Mouse (Mus musculus) forebrain, embryonic 11.5 days (tissue): ENCODE results near the gene Tmem53. TPM values are rescaled to one million over a fixed set of nuclear protein-coding genes. Genes with fewer than 3 reads are reported as not detected.

Source experiments
- ATAC-seq: fragments of 200-750 bp; cut with Nextera tagmentation; replicated peaks from 2 replicates; pipeline ENCODE4 v1.8.0; 2017; ENCODE audit warnings: moderate TSS enrichment; ENCODE audit not compliant: low FRiP score
- DNase-seq: peaks from one replicate; pipeline ENCODE4 v3.0.0-alpha.2; 2017; ENCODE audit warnings: low spot score
- H3K27ac ChIP-seq: fragments of 300-500 bp; sonication (generic); 2 replicates; pipeline ENCODE4 v1.5.1; 2014; ENCODE audit warnings: low read depth, low read length
- H3K27me3 ChIP-seq: fragments of 300-500 bp; sonication (generic); 2 replicates; pipeline ENCODE4 v1.6.1; 2014; ENCODE audit warnings: mild to moderate bottlenecking, low read length, mixed read lengths; ENCODE audit not compliant: control insufficient read depth, insufficient read depth
- H3K36me3 ChIP-seq: fragments of 300-500 bp; sonication (generic); 2 replicates; pipeline ENCODE4 v1.6.1; 2014; ENCODE audit warnings: mild to moderate bottlenecking, low read length, moderate library complexity, mixed read lengths; ENCODE audit not compliant: control insufficient read depth, insufficient read depth
- H3K4me1 ChIP-seq: fragments of 300-500 bp; sonication (generic); replicated peaks from 2 replicates; pipeline ENCODE4 v1.6.1; 2014; ENCODE audit warnings: low read length, mixed read lengths; ENCODE audit not compliant: control insufficient read depth, insufficient read depth
- H3K4me2 ChIP-seq: fragments of 300-500 bp; sonication (generic); 2 replicates; pipeline ENCODE4 v1.6.1; 2014; ENCODE audit warnings: low read depth, mild to moderate bottlenecking, low read length, moderate library complexity, mixed read lengths; ENCODE audit not compliant: severe bottlenecking
- H3K4me3 ChIP-seq: fragments of 300-500 bp; sonication (generic); 2 replicates; pipeline ENCODE4 v1.5.1; 2014; ENCODE audit warnings: low read depth, low read length
- H3K9ac ChIP-seq: fragments of 300-500 bp; sonication (generic); 2 replicates; pipeline ENCODE4 v1.6.1; 2014; ENCODE audit warnings: low read length
- H3K9me3 ChIP-seq: fragments of 300-500 bp; sonication (generic); 2 replicates; pipeline ENCODE4 v1.6.1; 2016; ENCODE audit warnings: low read length, mixed read lengths; ENCODE audit not compliant: control insufficient read depth
- WGBS: fragments of 180-500 bp; shearing (Covaris S2); extraction: QIAGEN DNeasy Blood & Tissue Kit; methylation state at CpG from one replicate; pipeline ENCODE4 v1.1.7; 2014; 5-methylcytosine and 5-hydroxymethylcytosine counted together
- polyA plus RNA-seq: library from polyadenylated mRNA; unstranded; fragments of >200 nt; fragmentation: Nextera tagmentation; extraction: Ambion mirVana; gene quantifications from 2 replicates; pipeline ENCODE4 v1.2.1, GENCODE M21; 2014

The Tmem53 gene
- polyA plus RNA-seq, 1 experiment from 2014 or later: 6.4 TPM

DNA sequence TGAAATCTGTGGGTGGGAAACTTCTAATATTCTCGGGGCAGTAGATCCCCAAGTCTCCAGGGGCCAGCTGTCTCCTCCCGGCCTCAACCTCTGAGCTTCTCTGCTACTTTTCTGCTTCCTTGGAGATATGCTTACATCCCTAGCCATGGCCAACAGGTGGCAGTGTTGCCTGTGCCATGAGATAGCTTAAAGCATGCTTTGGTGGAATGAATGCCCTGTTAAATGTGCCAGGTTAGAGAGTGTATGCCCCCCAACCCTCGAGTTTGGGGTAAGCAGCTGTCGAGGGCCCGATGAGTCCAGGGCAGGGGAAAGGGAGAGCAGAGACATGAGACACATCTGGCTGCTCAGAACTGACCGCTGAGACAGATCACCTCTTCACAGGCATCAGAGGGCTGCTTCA is 18.5 kb downstream of the Tmem53 start:
- peaks cover 10% of the 10 kb centered on the region for H3K9me3 ChIP-seq
- H3K27me3 ChIP-seq: no peaks in the 10 kb centered on the region
- no peak; the same call in 1 of the 2 replicates for ATAC-seq
- 18% methylated on average over 6 of the region's 6 CpGs for WGBS
- H3K4me2 ChIP-seq: no peak overlapping the region
- H3K4me3 ChIP-seq: no peak overlapping the region
- peaks cover 6% of the 10 kb centered on the region for H3K4me1 ChIP-seq
- H3K9ac ChIP-seq: no peak overlapping the region
- no peak overlapping the region for H3K27ac ChIP-seq
- peak; percentile 86 for DNase-seq
- peaks cover 12% of the 10 kb centered on the region for H3K36me3 ChIP-seq

DNA sequence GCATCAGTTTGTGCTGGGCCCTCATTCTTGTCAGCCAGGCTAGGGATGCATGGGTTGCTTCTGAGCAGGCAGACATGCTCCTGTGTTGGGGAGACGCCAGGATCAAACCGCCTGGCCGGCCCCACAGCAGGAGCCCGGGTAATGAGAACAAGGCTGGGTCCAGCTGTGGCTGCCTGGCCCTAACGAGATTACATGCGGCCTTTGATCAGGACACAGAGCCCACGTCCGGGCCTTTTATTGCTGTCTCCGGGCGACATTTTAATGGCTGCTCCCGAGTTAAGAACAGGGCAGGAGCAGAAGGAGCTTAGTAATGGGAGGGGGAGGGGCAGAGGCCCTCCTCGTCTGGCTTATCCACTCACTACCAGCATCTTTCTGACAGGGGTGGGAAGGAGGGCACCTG is 20.7 kb downstream of the Tmem53 start:
- 8% methylated on average over 12 of the region's 12 CpGs for WGBS
- no peaks in the 10 kb centered on the region for H3K27me3 ChIP-seq
- ATAC-seq (peak; percentile 71), DNase-seq (peak; percentile 77)
- peak overlapping the region; percentile 43; the same call in 1 of the 2 replicates for H3K27ac ChIP-seq
- H3K36me3 ChIP-seq: peaks cover 14% of the 10 kb centered on the region
- H3K4me3 ChIP-seq: no peak overlapping the region
- H3K4me2 ChIP-seq: no peak overlapping the region
- H3K9me3 ChIP-seq: peaks cover 10% of the 10 kb centered on the region
- no peak overlapping the region for H3K9ac ChIP-seq
- H3K4me1 ChIP-seq: peaks cover 6% of the 10 kb centered on the region

- ATAC-seq (no peak), DNase-seq (no peak)
- WGBS: 95% methylated on average over 4 of the region's 4 CpGs
- H3K4me1 ChIP-seq: peaks cover 6% of the 10 kb centered on the region
- H3K4me3 ChIP-seq: no peak overlapping the region
- peaks cover 10% of the 10 kb centered on the region for H3K9me3 ChIP-seq
- H3K9ac ChIP-seq: no peak overlapping the region
- peaks cover 14% of the 10 kb centered on the region for H3K36me3 ChIP-seq
- no peak overlapping the region for H3K27ac ChIP-seq
- no peaks in the 10 kb centered on the region for H3K27me3 ChIP-seq
- no peak overlapping the region for H3K4me2 ChIP-seq
Observed at GRCm38 (mm10) chr4:117274720-117275119, 23.0 kb downstream of the Tmem53 start.

GRCm38 (mm10) chr4:117276281-117276711 is 24.5 kb downstream of the Tmem53 start:
- DNase-seq: no peak
- Histone ChIP-seq H3K27me3 (no peaks in the 10 kb centered on the region), H3K9ac (no peak overlapping the region), H3K4me2 (no peak overlapping the region), H3K27ac (no peak overlapping the region), H3K9me3 (peaks cover 10% of the 10 kb centered on the region), H3K4me1 (peaks cover 6% of the 10 kb centered on the region), H3K4me3 (no peak overlapping the region), H3K36me3 (peaks cover 14% of the 10 kb centered on the region)
- no peak for ATAC-seq
- 96% methylated on average over 17 of the region's 17 CpGs for WGBS

GRCm38 (mm10) chr4:117277021-117277420 is 25.3 kb downstream of the Tmem53 start:
- H3K4me1 ChIP-seq: peaks cover 6% of the 10 kb centered on the region
- no peak overlapping the region for H3K4me2 ChIP-seq
- H3K27me3 ChIP-seq: no peaks in the 10 kb centered on the region
- DNase-seq (no peak), ATAC-seq (no peak)
- peaks cover 10% of the 10 kb centered on the region for H3K9me3 ChIP-seq
- WGBS: 97% methylated on average over 13 of the region's 13 CpGs
- no peak overlapping the region for H3K9ac ChIP-seq
- H3K36me3 ChIP-seq: peaks cover 14% of the 10 kb centered on the region
- no peak overlapping the region for H3K4me3 ChIP-seq
- no peak overlapping the region for H3K27ac ChIP-seq

DNA sequence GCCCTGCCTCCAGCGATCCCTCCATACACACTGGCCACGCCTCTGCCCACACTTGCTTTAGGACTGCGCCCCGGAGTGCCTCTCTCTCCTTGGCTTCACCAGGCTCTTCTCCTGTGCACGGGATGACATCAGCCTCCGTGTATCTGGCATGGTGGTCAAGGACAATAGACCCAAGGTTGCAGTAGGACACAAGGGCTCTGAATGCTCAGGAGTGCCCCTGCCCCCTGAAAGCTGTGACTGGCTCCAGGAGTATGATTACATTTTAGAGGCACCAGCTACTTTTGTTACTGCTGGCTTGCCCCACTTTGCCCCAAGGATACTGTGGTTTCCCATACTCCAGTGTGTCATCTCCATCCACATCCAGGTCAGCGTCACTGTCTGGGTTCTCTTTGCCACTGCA is 25.9 kb downstream of the Tmem53 start:
- WGBS: 93% methylated on average over 7 of the region's 7 CpGs
- H3K27me3 ChIP-seq: no peaks in the 10 kb centered on the region
- peaks cover 4% of the 10 kb centered on the region for H3K4me1 ChIP-seq
- no peak overlapping the region for H3K9ac ChIP-seq
- H3K27ac ChIP-seq: no peak overlapping the region
- DNase-seq (no peak), ATAC-seq (no peak)
- no peak overlapping the region for H3K4me2 ChIP-seq
- no peak overlapping the region for H3K4me3 ChIP-seq
- peaks cover 14% of the 10 kb centered on the region for H3K36me3 ChIP-seq
- H3K9me3 ChIP-seq: peaks cover 10% of the 10 kb centered on the region

DNA sequence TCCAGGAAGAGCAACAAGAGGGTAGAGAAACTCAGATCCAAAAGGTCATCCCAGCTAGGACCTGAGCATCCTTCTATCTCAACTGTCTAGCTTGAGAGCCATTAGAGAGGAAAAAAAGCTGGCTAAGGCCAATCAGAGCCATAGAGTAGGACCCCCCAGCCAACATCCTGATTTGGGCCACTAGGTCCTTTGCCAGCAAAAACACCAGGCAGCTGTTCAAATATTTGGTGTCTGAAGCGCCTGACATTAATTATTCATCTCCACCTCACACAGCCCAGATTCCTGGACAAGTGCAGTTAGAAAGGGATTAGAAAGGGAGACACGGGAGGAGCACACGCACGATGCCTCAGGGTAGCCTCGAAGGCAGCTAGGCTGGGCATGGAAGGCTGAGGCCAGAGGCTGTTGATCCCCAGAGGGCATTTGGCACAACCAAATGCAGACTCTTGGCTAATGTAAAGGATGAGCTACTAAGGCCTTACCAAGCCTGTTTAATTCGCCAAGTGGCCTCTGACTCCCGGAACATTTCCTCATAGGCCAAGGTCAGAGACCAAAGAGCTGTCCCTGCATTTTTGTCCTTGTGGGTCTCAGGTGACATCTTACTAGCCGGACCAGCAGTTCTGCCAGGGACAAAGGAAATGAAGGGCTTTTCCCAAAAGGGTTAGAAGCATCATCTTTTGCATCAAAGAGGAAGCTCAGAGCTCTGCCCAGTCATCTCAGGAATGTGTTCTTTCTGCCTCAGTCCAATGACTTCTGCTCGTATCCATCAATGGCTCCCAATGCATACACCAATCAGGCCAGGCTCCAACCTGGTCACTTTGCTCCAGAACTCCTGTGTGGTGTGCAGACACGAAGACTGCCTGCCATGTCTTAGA is 26.9 kb downstream of the Tmem53 start:
- Histone ChIP-seq H3K4me2 (no peak overlapping the region), H3K9ac (no peak overlapping the region), H3K4me3 (no peak overlapping the region), H3K27ac (no peak overlapping the region), H3K36me3 (peaks cover 14% of the 10 kb centered on the region), H3K9me3 (peaks cover 10% of the 10 kb centered on the region), H3K27me3 (no peaks in the 10 kb centered on the region), H3K4me1 (peaks cover 7% of the 10 kb centered on the region)
- DNase-seq (no peak), ATAC-seq (no peak)
- 81% methylated on average over 10 of the region's 10 CpGs for WGBS

DNA sequence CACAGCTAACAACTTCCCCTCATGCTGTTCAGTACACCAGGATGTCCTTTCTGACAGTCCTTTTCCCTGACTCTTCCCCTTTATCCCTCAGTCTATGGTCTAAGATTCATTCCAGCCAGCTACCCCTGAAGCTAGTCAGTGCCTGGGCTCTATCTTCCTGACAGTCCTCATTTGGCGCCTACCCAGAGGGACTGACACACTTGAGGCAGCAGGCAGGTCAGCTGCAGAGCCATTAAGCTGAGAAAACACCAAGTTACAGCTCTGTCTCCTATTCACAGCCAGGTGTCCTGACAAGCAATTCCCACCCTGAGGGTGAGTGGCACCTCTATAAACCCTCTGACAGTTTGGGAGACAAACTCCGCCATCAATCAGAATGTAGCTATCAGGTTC is 27.5 kb downstream of the Tmem53 start:
- H3K9ac ChIP-seq: no peak overlapping the region
- DNase-seq (no peak), ATAC-seq (no peak)
- no peak overlapping the region for H3K27ac ChIP-seq
- peaks cover 11% of the 10 kb centered on the region for H3K36me3 ChIP-seq
- WGBS: 92% methylated on average over 2 of the region's 2 CpGs
- peaks cover 14% of the 10 kb centered on the region for H3K4me1 ChIP-seq
- H3K9me3 ChIP-seq: peaks cover 7% of the 10 kb centered on the region
- no peak overlapping the region for H3K4me3 ChIP-seq
- H3K27me3 ChIP-seq: no peaks in the 10 kb centered on the region
- H3K4me2 ChIP-seq: no peak overlapping the region
